Mouse (Mus musculus): ENCODE results near the gene Prkce. TPM values are rescaled to one million over a fixed set of nuclear protein-coding genes. Genes with fewer than 3 reads are reported as not detected.

The Prkce gene
- polyA plus RNA-seq, 1 experiment: 21.8 TPM

DNA sequence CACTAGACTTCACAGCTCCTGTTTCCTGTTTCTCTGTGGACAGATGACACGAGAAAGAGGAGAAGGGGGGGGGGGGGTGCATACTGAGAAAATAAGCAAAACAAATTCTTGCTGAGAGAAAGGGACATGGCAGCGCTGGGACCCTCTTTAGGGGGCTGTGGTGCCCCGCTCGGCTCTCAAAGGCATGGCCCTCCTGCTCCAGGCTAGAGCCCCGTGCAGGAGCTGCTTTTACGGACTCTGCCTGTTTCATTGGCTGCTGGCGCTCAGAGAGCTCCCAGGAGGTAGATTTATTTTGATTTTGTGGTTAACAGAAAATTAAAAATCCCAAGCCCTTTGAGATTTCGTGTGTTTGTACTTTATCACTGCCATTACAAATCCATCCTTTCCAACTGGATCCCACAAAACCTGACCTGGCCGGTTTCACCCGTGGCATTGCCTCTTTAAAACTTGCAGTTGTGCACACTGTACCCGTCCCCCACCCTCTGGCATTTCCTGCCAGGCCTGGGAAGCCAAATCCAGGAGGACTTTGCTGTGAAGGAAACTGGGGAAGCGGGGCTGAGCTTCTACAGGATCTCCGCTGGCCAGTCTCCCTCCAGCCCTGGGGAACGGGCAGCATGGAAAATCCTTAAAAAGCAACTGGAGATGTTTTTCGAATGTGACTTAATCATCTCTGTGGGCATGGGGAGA, 331.9 kb downstream of the Prkce start:
- TF ChIP-seq POLR2A (IDR thresholded peaks at IDR 0.05; ENCODE audit: borderline replicate concordance, extremely low read depth, insufficient read depth, insufficient read length, poor library complexity, severe bottlenecking): no peak
- no peak for TF ChIP-seq CTCF (IDR thresholded peaks at IDR 0.05; ENCODE audit: borderline replicate concordance, extremely low read depth, insufficient read depth, insufficient read length)
- DNase-seq (ENCODE audit: low read depth): no peak

DNA sequence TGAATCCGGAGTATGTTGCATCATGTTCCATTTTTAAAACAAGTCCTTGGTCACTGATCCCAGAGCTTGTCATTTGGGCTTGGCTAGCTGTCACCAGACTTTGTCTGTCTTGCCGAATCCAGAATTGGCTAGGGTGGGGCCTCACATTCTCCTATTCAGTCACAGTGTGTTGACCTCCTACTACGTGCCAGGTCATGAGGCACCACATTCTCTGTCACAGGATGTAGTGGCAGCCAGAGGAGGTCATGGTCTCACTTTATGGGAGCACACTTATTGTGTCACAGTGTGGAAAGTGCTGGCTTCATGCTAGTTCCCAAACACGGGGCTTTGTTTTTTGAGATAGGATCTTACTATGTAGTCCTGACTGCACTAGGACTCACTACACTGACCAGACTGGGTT, 333.8 kb downstream of the Prkce start:
- DNase-seq (ENCODE audit: low read depth): no peak
- no peak for TF ChIP-seq CTCF (IDR thresholded peaks at IDR 0.05; ENCODE audit: borderline replicate concordance, extremely low read depth, insufficient read depth, insufficient read length)
- TF ChIP-seq POLR2A (IDR thresholded peaks at IDR 0.05; ENCODE audit: borderline replicate concordance, extremely low read depth, insufficient read depth, insufficient read length, poor library complexity, severe bottlenecking): no peak

DNA sequence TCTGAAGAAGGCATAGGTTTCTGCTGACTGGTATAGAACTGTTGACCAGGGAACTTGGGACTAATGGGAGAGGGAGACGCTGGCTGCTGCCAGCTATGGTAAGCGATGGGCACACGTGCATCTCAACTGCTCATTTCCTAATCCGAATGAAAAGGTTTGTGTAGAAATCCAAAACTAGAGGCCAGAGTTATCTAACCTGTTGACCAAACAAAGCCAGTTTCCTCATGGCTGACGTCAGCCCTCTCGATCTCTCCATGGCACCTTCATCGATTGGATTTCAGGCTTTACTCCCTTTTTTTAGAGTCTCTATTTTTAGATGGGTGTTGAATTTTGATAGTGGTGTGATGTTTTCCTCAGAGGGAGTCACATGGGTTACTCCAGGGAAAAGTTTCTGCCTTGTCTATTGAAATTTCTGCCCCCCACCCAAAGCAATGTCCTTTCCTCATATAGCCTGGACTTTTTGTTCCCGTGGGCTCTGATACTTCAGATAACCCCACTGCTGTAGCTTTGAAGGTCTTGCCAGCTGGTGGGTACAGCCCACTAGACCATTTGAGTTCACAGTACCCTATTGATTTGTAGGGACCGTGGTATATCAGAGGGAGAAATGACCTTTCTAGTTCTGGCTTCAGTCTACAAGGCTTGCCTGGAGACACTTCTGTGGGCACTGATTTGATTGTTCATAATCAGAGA, 335.8 kb downstream of the Prkce start:
- TF ChIP-seq CTCF (IDR thresholded peaks at IDR 0.05; ENCODE audit: borderline replicate concordance, extremely low read depth, insufficient read depth, insufficient read length) (no peak), POLR2A (IDR thresholded peaks at IDR 0.05; ENCODE audit: borderline replicate concordance, extremely low read depth, insufficient read depth, insufficient read length, poor library complexity, severe bottlenecking) (no peak)
- DNase-seq (ENCODE audit: low read depth): no peak

DNA sequence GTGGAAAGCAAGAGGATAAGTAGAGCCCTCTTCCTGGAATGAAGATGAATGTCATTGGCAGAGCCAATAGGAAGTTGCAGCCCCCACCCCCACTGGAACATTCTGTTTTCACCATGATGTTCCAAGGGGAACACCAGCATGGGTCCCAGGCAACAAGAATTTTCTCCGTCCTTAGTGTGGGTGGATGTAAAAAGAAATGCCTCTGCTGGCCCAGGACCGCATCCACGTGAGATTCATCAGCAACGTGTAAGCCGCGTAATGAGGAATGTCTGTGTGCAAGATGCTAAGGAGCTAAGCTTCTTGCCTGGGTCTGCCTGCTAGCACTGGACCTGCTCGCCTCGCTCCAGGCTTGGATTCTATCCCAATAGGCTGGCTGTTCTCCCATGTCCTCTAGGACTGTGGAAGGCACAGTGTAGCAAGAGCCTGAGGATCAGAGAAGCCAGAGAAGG, 337.6 kb downstream of the Prkce start, which contains the start of gene Gm10309:
Gm10309 (minus strand) TSS at position 50 of the 449 bp plus-strand sequence.
- TF ChIP-seq POLR2A (IDR thresholded peaks at IDR 0.05; ENCODE audit: borderline replicate concordance, extremely low read depth, insufficient read depth, insufficient read length, poor library complexity, severe bottlenecking): no peak
- TF ChIP-seq CTCF (IDR thresholded peaks at IDR 0.05; ENCODE audit: borderline replicate concordance, extremely low read depth, insufficient read depth, insufficient read length): no peak
- no peak for DNase-seq (ENCODE audit: low read depth)

DNA sequence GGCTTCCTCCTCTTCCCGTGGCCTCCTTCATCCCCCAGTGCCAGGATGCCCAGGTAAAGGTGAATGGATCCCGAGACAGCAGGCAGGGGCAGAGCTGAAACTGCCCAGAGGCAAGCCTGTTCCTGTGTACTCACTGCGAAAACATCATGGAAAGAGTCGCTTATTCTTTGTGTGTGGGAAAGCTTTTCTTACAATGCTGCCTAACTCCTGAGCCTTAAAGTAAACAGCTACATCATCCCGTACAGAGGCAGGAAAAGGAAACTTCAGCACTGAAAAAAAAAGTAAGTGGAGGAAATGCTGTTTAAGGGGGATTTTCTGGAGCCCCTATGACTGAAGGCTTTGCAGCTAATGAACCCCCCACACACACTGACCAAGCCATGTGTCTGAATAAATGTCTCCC, 339.3 kb downstream of the Prkce start:
- TF ChIP-seq CTCF (IDR thresholded peaks at IDR 0.05; ENCODE audit: borderline replicate concordance, extremely low read depth, insufficient read depth, insufficient read length) (no peak), POLR2A (IDR thresholded peaks at IDR 0.05; ENCODE audit: borderline replicate concordance, extremely low read depth, insufficient read depth, insufficient read length, poor library complexity, severe bottlenecking) (no peak)
- DNase-seq (ENCODE audit: low read depth): no peak

DNA sequence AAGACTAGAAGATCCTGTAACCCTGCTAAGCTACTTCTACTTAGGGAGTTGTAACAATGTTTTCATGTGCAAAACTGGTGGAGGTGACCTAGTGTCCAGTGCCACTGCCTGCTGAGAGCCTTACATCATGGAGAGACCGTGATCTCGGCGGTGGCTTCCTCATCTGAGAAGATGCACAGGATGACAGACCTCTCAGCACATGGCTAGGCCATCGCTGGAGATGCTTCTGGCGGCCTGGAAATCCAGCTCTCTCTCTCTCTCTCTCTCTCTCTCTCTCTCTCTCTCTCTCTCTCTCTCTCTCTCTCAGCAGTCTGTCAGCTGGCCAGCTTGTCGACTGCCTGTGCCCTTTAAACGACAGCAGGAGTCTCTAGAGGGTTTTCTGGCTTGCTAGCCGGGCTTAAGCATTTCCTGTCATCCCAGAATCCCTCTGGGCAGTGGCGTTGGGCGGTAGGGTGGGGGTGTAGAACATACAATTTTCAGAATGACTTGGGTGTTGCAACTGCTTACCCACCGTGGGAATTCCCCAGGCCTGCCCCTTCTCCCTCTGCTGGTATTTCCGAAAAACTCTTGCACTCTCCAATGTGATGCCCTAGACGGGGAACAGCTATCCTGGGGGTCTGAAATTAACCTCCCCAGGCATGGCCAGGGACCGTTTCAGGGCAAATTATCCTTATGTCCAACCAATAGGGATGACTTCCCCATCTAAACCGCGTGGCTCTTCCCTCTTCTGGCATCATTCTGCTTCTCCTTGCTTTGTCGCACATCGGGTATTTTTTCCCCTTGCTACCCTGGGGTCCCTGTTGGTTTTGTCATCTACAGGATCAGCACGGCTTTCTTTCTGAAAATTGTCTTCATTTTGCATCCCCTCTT, 340.0 kb downstream of the Prkce start:
- TF ChIP-seq POLR2A (IDR thresholded peaks at IDR 0.05; ENCODE audit: borderline replicate concordance, extremely low read depth, insufficient read depth, insufficient read length, poor library complexity, severe bottlenecking): no peak
- no peak for TF ChIP-seq CTCF (IDR thresholded peaks at IDR 0.05; ENCODE audit: borderline replicate concordance, extremely low read depth, insufficient read depth, insufficient read length)
- peak; percentile 33 for DNase-seq (ENCODE audit: low read depth)

DNA sequence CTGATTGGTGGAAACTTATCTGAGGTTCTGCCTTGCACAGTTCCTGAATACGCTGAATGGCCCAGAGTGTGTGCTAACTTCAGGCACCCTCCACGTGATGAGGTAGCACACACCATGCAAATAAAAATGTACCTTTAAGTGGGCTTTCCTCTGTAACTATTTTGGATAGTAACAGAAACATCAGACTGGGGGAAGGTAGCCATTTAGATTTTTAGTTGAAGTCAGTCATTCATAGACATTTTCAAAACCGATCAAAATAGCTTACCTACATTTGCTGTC, 340.6 kb downstream of the Prkce start:
- DNase-seq (ENCODE audit: low read depth): no peak
- TF ChIP-seq POLR2A (IDR thresholded peaks at IDR 0.05; ENCODE audit: borderline replicate concordance, extremely low read depth, insufficient read depth, insufficient read length, poor library complexity, severe bottlenecking) (no peak), CTCF (IDR thresholded peaks at IDR 0.05; ENCODE audit: borderline replicate concordance, extremely low read depth, insufficient read depth, insufficient read length) (no peak)

DNA sequence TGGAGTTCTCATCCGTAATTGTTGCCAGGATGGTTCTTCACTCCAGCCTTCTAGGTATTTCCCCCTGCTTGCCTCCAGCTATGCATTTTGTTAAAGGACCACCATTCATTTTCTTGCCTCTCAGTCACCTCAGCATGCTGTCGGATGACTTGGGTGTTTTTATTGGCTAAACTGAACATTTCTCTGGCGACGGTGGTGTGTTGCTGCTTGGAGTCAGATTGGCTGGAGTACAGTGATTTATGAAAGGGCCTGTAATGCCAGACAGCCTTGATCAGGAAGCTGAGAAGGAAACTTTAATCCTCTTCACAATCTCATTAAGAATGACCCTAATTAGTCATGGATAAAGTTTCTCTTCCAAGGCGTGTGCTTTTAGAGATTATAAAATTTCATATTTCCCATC, 342.3 kb downstream of the Prkce start:
- TF ChIP-seq CTCF (IDR thresholded peaks at IDR 0.05; ENCODE audit: borderline replicate concordance, extremely low read depth, insufficient read depth, insufficient read length): no peak
- TF ChIP-seq POLR2A (IDR thresholded peaks at IDR 0.05; ENCODE audit: borderline replicate concordance, extremely low read depth, insufficient read depth, insufficient read length, poor library complexity, severe bottlenecking): no peak

DNA sequence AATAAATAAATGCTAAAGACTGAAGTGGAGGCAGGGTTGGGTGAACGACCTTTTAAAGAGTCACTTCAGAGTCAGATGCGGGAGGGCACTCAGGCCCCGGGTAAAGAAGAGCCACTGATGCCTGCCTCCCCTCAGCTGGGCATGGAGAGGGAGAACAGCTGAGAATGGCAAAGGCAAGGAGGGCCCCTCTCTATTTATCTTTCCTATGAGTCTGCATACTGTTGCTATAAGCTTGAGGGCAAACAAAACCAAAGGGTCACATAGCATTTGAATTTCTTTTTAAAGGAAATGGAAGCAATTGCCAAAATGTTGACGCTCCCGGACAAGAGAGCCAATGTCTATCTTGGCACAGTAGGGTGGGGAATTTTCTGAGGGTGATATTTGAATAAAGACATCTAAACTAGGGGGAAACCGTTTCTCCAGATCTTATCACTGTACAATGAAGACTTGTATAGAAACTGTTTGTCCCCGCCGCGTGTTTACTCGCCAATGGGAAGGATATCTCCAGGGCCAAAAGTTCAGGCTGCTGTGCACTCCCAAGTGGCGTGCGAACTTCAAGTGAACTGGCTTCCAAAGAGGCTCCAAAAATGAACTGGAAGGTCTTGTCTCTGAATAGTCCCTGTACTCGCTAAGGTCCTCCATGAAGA, 347.5 kb downstream of the Prkce start:
- DNase-seq (ENCODE audit: low read depth): no peak
- TF ChIP-seq POLR2A (IDR thresholded peaks at IDR 0.05; ENCODE audit: borderline replicate concordance, extremely low read depth, insufficient read depth, insufficient read length, poor library complexity, severe bottlenecking): no peak
- no peak for TF ChIP-seq CTCF (IDR thresholded peaks at IDR 0.05; ENCODE audit: borderline replicate concordance, extremely low read depth, insufficient read depth, insufficient read length)

More for the DNA sequence above, 342.3 kb downstream of the Prkce start:
- DNase-seq (ENCODE audit: low read depth): no peak

DNA sequence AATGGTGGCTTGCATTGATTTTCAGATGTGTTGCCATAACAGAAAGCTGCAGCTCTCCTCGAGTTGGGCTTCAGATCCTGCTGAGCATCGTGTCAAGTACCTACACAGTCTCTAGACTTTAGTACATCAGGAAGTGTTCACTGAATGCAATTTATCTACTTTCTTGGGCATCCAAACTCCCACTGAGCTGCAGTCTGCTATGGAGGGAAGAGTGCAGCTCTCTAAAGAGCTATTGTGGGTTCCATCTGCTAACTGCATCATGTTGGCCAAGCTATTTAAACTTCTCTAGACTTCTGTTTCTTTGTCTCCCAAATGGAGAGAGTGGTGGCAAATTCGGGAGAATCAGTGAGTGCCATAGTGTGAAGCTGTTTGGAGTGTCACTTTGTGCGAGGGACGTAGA, 349.0 kb downstream of the Prkce start:
- TF ChIP-seq CTCF (IDR thresholded peaks at IDR 0.05; ENCODE audit: borderline replicate concordance, extremely low read depth, insufficient read depth, insufficient read length): no peak
- no peak for TF ChIP-seq POLR2A (IDR thresholded peaks at IDR 0.05; ENCODE audit: borderline replicate concordance, extremely low read depth, insufficient read depth, insufficient read length, poor library complexity, severe bottlenecking)

DNA sequence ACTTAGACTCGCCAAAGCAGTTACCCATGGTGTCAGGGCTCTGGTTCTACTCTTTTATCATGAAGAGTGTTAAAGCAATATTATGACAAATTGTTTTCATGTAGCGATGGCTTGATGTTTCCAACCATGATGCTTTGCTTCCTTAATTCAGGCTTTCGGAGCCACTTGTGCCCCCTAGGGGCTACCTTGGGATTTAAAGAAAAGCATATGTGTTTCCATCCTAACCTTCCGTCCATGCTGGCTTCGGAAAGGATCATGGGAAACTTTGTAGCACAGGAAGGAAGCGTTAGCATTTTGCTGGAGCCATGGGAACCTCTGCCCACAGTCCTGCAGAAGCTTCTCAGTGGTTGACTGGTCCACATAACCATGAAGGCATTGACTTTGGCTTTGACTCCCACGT, 351.0 kb downstream of the Prkce start:
- DNase-seq (ENCODE audit: low read depth): no peak
- TF ChIP-seq CTCF (IDR thresholded peaks at IDR 0.05; ENCODE audit: borderline replicate concordance, extremely low read depth, insufficient read depth, insufficient read length) (no peak), POLR2A (IDR thresholded peaks at IDR 0.05; ENCODE audit: borderline replicate concordance, extremely low read depth, insufficient read depth, insufficient read length, poor library complexity, severe bottlenecking) (no peak)

More for the DNA sequence above, 349.0 kb downstream of the Prkce start:
- no peak for DNase-seq (ENCODE audit: low read depth)

Data from brain, embryonic 14.5 days (tissue).